Mouse (Mus musculus) kidney, postnatal 36 days (tissue): ENCODE results near the gene Cdh13.

Source experiments
- DNase-seq, 2 experiments: peaks; one replicate each; pipeline ENCODE4 v3.0.0; 2021 to 2022; ENCODE audit warnings: mixed read lengths in 2 of 2

Gene Cdh13

DNA sequence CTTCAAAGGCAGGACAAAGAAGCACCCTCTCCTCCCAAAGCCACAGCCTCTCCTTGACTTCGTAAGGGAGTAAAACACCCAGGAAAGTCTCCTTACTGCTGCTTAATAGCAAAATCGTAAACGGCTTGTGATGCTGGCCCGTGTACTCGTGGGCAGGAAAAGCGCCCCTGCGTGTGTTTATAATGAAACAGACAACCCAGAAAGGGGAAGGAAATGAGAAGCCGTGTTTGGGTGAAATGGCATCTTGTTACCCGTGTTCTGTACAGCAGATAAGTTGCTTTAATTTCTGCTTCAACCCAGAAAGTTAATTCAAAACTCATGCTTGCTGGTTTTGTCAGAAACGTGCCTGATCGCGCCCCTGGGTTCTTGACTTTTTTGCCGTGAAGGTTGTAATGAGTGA, 837.7 kb downstream of the Cdh13 start:
- DNase-seq: no peak

GRCm38 (mm10) chr8:119127841-119128240, 844.3 kb downstream of the Cdh13 start:
- DNase-seq: no peak

DNA sequence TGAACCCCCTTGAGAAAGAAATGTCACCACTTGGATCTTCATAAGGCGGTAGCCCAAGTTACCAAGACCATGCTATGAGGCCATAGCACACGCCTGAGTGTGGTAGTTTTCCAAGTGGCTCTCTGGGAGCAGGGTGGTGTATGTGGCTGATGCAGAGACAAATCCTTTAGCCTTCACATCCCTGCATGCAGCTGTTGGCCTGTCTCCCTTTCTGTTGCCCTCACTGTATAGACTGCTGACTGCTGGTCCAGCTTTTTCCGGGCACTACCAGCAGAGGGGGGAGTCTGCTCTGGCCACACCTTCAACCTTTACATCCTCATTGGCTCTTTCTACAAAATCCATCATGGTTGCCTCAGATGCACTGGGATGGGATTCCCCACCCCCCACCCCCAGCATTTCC, 844.7 kb downstream of the Cdh13 start:
- no peak for DNase-seq

GRCm38 (mm10) chr8:119156454-119156921, 873.0 kb downstream of the Cdh13 start:
- DNase-seq: no peak

- no peak for DNase-seq
Observed at GRCm38 (mm10) chr8:119158628-119159027, 875.1 kb downstream of the Cdh13 start.

- DNase-seq: no peak
Observed at GRCm38 (mm10) chr8:119159794-119160193, 876.3 kb downstream of the Cdh13 start.

- peak in 1 of 2 experiments; percentile 35 for DNase-seq
Observed at GRCm38 (mm10) chr8:119164076-119164475, 880.5 kb downstream of the Cdh13 start.

DNA sequence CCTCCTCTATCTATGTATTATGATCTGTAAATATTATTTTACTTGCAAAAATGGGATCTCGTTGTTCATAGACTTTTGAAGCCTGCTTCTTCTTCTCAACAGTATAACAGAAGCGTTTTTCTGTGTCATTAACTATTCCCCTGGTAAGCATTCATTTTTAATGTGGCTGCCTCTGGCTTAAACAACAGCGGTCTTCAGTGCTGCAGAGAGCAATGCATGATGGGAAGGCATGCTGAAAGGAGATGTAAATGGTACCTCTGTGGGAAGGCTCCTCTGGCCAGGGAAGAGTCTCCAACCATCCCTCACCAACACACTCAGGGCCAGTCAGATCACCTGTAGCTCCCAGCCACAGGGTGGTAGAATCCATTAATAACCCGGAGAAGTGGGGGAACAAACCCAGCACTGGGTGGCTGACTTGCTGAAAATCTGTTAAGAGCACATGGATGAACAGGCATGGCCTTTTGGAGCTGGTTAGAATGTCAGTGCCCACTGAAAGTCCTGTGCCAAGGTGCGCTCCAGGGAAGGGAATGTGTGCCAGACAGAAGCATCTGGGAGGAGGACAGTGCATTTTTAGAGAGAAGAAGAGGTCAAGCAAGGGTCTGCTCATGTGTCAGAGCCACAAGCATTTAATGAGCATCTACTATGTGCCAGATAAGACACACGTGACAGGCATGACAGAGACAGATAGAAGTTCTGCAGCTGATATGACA, 893.8 kb downstream of the Cdh13 start:
- DNase-seq: no peak

DNA sequence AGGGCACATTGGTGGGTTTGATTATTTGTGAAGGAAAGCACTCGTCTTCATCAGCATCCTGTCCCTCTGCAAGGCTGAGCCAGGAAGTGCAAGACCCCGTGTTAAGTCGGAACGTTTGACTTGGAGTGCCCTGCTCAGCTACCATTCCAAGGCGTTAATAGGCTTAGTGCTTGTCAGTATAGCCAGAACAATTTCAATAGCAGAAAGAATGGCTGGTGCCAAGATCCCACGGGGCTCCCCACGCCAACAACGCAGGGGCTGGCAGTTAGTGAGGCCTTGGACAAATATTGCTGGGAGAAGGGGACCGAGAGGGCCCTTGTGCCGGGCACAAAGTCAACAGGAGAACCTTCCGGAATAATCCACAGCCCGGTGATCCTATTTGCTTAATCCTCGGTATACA, 897.1 kb downstream of the Cdh13 start:
- no peak for DNase-seq

- DNase-seq: peak in 1 of 2 experiments; percentile 36
Observed at GRCm38 (mm10) chr8:119195695-119196094, 912.2 kb downstream of the Cdh13 start.

GRCm38 (mm10) chr8:119196486-119197150, 913.1 kb downstream of the Cdh13 start:
- DNase-seq: peak in 1 of 2 experiments; percentile 2

DNA sequence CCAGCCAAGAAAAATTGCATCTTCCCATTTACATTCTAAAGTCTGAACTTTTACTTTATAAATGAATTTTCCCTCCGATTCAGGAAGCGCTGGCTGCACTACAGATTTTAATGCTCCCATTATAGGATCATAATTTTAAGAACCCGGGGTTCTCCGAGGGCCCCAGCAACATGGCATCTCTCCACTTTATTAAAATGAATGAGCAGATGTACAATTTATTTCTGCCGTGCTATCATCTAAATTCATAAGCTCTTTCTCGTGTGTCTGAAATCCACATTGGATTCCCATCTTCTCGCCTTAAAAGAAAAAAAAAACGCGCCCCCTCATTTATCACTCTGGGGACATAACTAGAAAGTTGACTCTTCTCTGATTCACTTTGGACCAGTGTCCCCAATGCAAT, 925.0 kb downstream of the Cdh13 start:
- DNase-seq: no peak

GRCm38 (mm10) chr8:119224547-119224946, 941.0 kb downstream of the Cdh13 start:
- DNase-seq: peak; percentile 19 to 66

- DNase-seq: peak in 1 of 2 experiments; percentile 5
Observed at GRCm38 (mm10) chr8:119245181-119245580, 961.6 kb downstream of the Cdh13 start.

DNA sequence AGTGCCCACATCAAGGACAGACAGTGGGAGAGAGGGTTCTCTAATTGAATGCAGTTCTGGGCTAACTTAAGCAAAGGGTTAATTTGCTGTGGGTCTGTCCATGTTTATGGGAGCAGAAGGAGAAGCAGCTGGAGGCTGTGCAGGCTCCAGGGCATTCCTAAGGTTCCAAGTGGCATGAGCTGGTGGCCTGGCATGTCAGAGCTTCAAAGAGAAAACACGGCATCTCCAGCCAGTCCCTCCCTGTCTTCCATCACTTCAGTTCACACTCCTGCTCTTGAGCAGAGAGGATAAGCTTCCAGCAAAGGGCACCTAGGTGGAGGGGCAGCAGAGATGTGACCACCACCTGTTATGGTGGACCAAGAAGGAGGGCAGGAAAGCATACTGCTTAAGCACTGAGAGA, 962.1 kb downstream of the Cdh13 start:
- DNase-seq: no peak

DNA sequence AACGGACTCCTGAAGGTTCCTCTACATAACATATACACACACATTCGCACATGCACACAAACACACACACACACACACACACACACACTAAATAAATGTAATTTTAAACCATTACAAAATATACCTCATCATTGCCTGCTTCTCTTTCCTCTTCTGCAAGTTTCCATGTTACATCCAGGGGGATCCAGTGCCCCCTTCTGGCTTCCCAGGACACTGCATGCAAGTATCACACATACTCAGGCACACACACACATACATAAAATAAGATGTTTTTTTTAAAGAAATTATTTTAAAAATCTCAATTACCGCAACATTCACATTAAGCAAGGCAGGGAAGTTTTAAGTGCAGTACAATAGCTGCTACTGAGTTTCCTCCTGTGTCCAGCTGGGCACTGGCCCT, 970.8 kb downstream of the Cdh13 start:
- no peak for DNase-seq

- peak; percentile 33 to 76 for DNase-seq
Observed at GRCm38 (mm10) chr8:119258642-119259041, 975.1 kb downstream of the Cdh13 start.

DNA sequence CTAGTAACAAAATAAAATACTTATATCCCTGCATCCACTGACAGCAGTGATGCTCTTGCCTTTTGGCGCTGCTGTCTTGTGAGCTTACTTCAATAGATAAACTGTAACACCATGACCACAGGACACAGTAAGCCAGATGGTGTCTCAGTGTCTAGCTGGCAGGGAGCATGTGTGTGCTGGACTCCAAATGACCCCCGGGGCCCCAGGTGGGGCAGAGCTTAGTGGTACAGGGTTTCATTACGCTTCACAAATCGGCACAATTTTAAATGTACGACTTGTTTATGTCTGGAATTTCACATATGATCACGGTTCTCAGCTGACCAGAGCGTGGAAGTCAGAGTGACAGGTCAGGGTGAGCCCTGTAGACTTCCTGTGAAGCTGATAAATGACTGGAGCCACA, 980.2 kb downstream of the Cdh13 start:
- DNase-seq: no peak

GRCm38 (mm10) chr8:119266304-119266703, 982.8 kb downstream of the Cdh13 start:
- DNase-seq: no peak

GRCm38 (mm10) chr8:119269576-119269975, 986.0 kb downstream of the Cdh13 start:
- DNase-seq: no peak

- no peak for DNase-seq
Observed at GRCm38 (mm10) chr8:119270371-119270770, 986.8 kb downstream of the Cdh13 start.

DNA sequence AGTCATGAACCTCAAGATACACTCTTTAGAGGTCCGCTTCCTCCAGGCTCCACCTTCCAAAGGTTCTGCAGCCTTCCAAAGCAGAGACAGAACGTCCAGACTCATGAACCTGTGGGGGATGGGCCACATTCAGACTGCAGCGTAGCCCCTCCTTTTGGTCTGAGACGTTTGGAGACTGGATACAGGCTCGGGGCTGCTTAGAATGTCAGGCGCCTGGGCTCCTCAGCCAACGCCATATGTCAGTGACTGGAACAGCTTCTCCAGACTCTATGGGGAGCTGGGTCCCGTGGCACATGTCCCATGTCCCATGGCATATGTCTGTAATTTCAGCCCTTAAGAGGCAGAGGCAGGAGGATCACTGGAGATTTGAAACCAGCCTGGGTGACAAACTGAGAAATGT, 989.4 kb downstream of the Cdh13 start:
- no peak for DNase-seq

- no peak for DNase-seq
Observed at GRCm38 (mm10) chr8:119275442-119275841, 991.9 kb downstream of the Cdh13 start.

DNA sequence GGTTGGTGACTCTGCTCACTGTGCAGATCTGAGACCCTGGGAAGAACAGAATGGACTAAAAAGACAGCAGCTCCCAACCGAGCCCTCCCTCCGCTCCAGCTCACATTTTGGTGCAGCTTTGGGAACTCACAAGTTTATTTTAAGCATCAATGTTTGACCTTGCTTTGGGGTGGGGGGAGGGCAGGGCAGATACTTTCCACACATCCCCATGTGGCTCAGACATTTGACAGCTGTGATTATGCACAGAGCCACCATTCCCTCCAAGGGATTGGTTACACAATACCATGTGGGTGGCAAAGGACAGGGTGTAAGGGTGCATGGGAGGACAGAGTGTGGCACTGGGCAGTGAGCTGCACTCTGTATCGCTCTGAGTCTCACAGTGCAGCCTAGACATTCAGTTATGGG, 993.5 kb downstream of the Cdh13 start:
- DNase-seq: no peak
